Mouse (Mus musculus): ENCODE data around the gene Crocc2.

Crocc2 gene

DNA sequence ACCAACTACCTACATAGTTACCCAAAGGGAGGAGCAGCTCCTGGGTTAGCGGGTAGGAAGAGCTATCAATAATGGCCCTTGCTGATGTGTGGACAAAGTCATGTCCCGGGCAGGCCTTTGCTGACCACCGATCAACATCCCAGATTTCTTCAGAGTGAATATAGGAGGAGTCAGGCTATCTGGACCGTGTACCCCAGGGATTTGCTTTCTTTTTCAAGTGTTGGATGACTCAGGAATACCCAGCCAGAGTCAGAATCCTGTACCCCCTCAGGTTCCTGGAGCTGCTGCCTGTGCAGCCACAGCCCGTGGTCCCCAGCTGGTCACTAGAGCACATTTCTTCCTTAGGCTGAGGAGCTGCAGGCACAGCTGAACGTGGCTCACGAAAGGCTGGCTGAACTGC, 43.9 kb downstream of the Crocc2 start:
- DNase-seq (ENCODE audit: inconsistent age in 2 of 2, low spot score in 1 of 2) = no peak

DNA sequence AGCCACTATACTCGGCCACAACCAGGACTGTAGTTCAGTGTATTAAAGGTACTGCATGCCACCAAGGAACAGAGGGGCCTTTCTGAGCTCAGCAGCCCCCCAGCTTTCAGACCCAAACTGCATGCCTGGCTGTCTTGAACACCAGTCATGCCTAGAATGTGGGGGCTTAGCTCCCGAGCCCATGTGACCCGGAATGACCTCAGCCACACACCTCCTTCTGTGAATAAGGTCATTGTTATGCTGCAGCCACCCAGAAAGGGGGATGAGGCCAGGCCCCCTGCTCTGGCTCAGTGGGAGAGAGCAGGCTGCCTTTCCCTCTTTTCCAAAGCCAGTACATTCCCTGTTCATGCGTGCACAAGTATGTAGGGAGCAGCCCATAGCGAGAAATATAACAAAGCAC, 46.1 kb downstream of the Crocc2 start:
- no peak for DNase-seq (ENCODE audit: inconsistent age in 2 of 2, low spot score in 1 of 2)

DNA sequence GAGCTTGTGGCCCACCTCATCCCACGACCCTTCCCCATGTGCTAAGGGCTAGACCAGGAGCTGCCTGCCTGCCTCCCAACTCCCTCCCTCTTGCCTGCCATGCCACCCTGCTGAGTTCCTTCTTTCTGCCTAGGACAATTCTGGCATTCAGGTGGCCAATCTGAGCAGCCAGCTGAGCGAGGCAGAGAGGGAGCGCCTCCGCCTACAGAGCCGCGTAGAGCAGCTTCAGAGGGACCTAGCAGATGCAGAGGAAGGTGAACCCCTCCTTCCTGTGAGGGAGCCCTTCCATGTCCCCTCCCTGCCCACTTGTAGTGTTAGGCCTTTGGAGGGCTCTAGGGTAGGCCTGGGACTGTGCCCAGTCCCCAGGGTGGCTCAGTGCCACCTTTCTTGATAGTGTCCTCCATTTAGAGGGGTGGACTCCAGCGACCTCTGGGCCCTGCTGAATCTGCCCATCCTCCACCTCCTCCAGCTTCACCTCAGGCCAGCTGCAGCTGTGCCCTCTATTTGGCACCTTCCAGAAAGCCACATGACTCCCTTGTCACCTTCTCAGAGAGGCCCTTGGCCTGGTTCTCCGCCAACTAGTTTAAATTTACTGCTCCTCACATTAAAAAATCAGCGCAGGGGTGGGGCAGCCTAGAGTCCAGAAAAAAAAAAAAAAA, 48.4 kb downstream of the Crocc2 start:
- DNase-seq (ENCODE audit: inconsistent age in 2 of 2, low spot score in 1 of 2) = no peak

DNA sequence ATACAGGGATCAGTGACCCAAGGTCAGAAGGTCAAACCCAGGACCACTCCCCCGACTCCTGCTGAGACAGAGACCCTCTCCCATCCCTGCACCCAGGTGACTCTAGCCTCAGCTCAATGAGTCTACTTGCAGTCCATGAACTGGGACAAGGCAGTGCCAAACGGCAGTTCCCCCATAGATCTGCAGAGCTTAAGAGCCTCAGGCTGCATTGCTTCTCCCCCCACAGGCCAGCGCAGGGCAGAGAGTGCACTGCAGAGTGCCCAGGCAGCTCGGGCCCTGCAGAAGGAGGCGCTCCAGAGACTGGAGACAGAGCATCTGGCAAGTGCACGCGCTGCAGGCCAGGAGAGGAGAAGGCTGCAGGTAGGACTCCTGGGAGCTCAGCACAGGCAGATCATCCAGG, 49.0 kb downstream of the Crocc2 start:
- no peak for DNase-seq (ENCODE audit: inconsistent age in 2 of 2, low spot score in 1 of 2)

DNA sequence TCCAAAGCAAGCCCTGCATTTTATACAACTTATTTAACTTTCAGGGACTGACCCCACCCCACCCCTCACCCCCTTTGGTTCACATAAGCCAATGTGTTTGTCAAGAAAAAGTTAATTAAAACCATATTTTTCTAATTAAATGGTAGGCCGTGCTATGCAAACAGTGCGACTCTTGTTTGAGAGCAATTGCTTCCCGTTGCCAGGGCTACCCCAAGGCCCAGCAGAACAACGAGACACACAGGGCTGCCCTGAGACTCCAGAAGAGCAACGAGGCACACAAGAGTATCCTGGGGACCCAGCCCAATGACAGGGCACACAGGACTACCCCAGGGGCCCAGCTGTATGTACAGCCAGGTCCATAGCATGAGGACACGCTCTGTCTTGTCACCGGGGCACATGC, 52.3 kb downstream of the Crocc2 start:
- DNase-seq (ENCODE audit: inconsistent age in 2 of 2, low spot score in 1 of 2) = no peak

DNA sequence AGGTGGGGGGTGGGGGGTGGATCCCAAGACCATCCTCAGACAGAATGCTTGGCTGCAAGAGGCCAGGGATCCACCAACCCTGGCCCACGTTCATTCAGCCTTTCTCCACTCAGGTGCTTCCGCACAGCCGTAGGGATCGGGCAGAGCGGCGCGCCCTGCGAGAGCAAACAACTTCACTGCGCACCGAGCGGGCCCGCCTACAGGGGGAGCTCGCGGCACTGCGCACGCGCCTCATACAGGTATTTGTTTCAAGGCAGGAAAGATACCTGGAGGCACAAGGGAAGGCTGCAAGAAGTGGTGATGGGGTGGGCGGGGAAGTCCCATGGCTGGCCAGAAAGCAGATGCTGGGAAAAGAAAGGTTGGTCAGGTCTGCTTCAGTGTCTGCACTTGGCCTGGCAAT, 55.4 kb downstream of the Crocc2 start:
- peak; percentile 55 to 82 for DNase-seq (ENCODE audit: inconsistent age in 2 of 2, low spot score in 1 of 2)

DNA sequence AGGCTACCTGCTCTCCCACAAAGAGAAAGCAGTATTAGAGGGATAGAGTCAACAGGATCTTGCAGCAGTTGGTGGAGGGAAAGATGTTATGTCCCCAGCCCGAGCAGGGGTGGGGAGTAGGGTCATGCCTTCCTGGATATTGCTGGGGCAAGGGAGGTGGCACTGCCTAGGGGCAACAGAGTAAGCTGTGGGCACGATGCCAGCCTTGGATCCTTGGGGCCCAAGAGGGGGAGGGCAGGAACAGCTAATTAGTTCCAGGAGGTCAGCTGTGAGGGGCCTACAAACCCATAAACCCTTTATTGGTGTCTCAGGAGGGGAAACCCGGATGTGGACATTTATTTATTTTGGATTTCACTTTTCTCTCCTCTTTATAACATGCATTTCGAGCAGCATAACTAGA, 56.7 kb downstream of the Crocc2 start:
- no peak for DNase-seq (ENCODE audit: inconsistent age in 2 of 2, low spot score in 1 of 2)

DNA sequence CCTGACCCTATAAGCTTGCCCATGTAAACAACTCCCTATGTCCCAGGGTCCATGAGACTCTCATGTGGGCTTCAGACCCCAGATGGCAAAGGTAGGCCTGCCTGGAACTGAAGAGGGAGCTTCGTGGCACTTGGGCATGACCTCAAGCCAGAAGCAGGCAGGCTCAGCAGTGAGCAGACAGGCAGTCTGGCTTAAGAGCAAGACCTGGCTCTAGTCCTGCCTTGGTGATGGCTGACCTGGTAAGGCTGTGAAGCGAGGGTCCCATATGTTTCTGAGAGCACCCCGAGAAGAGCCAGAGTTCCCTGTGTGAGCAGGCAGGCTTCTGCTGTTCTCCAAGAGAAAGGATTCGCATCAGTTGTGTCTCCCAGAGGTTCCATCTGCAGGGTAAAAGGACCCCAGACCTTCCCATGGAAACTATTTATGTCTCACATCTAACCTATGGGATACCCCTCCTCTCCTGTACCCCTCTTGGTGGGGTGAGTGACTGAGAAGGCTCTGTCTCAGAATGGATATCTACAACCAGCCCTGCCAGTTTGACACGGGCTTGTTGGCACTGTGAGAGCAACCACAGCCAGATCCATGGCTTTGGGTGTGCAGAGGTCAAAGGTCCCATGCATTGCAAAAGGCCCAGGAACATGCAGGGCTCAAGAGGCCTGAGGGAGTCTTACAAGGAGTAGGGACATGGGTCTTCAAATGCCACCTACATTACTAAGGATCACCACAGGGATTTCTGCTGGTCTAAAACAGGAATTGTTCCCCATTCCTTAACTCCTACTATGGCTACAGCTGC, 57.4 kb downstream of the Crocc2 start:
- DNase-seq (ENCODE audit: inconsistent age in 2 of 2, low spot score in 1 of 2) = no peak

DNA sequence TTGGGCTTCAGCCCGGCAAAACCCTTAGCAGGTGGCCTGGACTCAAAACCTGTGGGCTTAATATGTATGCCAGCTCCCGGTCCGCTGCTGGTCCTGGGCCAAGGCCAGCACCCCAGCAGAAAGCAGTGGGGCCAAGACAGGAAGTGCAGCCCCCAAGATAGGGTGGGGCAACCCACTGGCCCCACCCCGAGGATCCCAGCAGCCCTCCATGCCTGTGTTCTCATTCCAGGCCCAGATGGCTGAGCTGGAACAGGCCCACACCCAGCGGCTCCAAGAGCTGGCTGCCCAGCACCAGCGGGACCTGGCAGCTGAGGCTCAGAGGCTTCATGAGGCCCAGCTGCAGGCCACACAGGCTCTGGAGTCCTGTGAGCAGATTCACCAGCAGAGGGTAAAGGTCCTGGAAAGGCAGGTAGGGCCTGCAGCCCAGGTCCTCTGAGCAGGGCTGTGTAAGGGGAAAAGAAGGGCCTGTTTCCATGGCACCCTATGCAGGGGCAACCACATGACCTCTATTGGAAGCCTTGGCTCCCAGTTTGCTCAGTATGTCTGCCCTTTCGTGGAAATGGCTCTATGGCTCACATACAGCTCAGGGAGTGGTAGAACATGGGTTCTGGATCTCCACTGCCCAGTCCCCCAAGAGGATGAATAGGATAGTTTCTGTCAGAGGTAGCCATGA, 58.9 kb downstream of the Crocc2 start:
- peak in 1 of 2 experiments; percentile 47 for DNase-seq (ENCODE audit: inconsistent age in 2 of 2, low spot score in 1 of 2)

DNA sequence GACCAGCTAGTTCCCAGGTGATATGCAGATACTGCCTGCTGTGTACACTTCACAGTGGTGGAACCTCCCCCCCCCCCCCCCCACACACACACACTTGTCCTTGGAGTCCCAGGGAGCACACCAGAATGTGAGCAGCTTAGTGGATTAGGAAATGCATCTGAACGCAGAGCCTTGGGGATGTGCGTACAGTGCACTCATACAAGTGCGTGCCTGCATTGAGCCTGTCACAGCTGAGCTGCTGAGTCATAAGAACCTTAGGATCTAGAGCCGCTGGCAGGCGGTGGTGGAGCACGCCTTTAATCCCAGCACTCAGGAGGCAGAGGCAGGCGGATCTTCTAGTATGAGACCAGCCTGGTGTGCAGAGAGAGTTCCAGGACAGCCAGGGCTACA, 59.4 kb downstream of the Crocc2 start:
- no peak for DNase-seq (ENCODE audit: inconsistent age in 2 of 2, low spot score in 1 of 2)

DNA sequence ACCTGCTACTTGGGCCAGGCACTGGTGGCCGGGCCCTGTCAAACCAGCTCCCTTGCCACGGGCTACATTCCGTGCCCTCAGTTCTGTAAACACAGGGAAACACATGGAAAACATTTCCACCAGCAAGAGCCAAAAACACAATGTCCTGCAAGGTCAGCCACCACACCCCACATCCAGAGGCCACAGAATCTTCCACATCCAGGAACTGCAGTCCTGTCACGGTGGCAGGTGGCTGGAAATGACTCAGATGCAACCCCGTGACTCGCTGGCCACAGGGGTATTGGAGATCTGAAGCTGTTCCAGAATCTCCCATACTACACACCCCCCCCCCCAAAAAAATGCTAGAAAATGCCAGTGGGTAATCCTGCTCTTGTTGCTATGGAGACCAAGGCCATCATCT, 60.7 kb downstream of the Crocc2 start:
- DNase-seq (ENCODE audit: inconsistent age in 2 of 2, low spot score in 1 of 2) = peak; percentile 52 to 73

DNA sequence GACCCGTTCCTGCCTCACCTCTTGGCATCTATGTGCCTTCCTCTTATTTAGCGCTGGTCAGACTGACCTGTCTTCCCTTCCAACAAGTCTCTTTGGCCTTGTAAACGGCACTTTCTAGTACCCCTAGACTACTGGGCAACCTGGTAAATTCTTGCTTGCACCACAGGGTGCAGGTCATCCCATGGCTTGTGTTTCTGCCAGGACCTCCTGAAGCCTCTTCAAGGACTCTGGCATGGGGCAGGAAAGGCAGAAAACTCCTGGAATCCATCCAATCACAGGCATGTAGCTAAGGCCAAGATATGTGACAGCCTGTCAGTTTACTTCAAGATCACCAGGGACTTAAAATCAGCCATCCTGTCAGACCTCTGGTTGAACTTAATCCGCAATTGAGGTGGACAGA, 61.1 kb downstream of the Crocc2 start:
- peak; percentile 36 to 80 for DNase-seq (ENCODE audit: inconsistent age in 2 of 2, low spot score in 1 of 2)

DNA sequence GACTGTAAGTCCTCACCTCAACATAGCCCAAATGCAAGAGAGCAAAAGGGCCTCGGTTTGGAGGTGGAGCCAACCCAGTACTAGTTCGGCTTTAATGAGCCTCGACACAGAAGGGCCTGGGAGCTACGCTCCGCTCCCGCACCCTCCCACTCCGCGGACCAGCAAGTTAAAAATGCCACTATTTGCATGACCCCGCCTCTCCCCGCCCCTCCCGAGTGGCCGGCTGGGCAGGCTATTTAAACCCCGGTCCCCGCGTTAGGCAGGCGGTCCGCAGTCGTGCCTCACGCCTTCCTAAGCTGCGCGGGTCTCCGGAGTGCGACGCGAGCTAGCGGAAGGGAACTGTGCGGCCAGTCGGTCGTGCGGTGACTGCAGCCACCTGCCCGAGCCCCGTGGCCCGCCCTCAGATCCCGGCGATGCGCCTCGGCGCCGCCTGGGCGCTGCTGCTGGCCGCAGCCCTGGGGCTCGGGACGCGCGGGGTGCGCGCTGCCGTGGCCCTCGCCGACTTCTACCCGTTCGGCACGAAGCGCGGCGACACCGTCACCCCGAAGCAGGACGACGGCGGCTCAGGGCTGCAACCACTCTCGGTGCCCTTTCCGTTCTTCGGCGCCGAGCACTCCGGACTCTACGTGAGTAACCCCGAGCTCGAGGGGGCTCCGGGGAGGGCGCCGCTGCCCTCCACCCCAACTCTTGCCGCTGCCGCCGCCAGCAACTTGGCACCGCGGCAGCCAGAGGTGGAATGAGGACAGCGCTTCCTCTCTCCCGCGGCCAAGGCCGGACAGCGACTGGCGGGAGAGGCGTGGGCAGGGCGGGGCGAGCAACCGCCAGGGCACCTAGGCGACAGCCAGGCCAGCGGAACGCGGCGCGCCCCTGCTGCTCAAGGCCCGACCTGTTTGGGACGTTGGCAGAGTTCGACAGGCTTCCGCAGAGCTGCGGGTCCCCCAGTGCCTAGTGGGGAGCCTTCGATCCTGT, 67.3 kb downstream of the Crocc2 start, which contains the start of gene Sned1:
TSS of gene Sned1 (plus strand) at position 266 of the 969 bp plus-strand sequence.
- peak; percentile 94 to 98 for DNase-seq (ENCODE audit: inconsistent age in 2 of 2, low spot score in 1 of 2)

DNA sequence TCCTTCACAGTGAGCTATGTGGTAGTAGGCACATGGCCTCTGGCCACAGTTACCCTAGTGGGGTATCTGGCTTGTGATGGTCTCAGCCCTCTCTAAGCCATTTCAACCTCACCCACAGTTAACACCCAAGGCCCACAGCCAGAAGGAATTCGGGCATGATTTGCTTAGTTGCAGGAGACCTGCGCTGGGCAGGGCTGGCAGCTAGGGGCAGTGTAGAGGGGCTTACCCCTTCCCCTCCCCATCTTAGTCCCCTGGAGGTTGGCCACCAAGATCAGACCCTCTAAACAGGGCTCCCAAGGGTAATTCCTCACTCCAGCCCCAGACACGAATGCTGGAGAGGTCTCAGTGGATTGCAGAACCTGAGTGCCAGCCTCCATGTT, 68.0 kb downstream of the Crocc2 start:
- DNase-seq (ENCODE audit: inconsistent age in 2 of 2, low spot score in 1 of 2) = no peak

DNA sequence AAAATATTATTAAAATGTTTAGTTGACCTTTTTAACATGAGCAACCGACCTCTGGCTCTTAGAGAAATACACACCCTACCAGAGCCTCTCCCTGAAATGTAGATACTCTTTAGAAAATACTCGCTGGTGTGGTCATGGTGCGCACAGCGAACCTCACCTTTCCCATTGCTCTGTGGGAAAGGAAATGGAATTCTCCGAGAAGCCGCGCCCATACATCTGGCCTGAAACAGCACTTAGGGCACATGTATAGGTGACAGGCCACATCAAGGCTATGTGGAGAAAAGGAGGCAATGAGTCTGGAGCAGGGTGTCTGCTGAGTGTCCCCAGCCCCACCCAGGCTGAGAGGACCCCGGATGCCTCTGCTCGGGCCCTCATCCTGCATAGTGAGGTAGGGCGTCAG, 69.2 kb downstream of the Crocc2 start:
- DNase-seq (ENCODE audit: inconsistent age in 2 of 2, low spot score in 1 of 2) = no peak

DNA sequence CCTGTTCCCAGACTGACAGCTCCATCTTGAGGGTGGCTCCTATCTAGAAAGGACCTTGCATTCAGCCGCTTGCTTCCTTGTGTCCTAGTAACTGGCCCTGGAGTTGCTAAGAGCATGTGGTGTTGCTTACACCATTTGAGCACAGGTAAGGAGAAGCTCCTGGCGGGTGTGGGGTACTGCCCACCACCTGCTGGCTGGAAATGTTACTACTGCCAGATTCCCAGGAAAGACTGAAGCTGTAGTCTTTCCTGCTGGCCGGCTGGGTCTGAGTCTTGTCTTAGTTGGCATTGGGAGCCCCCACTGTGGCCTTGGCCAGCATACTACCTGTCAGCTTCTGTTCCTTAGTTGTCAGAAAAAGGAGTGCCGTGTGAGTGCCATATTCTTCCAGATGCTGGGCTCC, 69.7 kb downstream of the Crocc2 start:
- peak in 1 of 2 experiments; percentile 54 for DNase-seq (ENCODE audit: inconsistent age in 2 of 2, low spot score in 1 of 2)

DNA sequence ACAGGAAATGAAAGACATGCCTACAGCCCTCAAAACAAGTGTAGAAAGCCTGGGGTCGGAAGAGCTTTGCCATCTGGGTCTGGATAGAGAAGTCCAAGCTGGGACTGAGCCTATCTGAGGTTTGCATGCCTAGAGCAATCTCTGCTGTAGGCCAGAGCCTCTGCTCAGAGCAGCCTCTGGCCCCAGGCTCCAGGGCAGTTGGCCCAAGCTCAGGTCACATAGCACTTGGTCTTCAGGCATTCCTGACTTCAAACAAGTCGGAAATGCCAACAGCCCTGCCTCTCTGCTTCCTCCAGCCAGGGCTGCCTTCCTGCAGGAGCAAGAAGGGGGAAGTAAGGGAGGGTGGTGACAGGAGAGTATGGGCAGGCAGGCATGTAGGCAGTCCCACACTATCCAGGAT, 77.4 kb downstream of the Crocc2 start:
- no peak for DNase-seq (ENCODE audit: inconsistent age in 2 of 2, low spot score in 1 of 2)

DNA sequence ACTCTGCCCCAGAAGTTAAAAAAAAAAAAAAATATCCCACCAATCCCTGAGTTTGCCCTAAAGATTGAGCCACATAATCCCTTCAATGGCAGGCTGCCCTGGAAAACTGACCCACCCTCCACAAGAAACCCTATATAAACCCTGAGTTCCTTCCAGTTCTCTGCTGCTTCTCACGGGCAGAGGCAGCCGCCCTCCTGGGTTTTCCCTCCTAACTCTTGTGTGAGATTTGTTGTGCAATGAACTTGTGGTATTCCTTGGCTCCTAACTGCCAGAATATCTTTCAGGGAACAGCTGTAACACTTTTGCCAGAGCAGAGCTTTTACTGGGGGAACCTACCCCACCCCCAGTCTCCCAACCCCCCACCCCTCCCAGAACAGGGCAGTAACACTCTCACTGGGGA, 84.1 kb downstream of the Crocc2 start:
- DNase-seq (ENCODE audit: inconsistent age in 2 of 2, low spot score in 1 of 2) = no peak

DNA sequence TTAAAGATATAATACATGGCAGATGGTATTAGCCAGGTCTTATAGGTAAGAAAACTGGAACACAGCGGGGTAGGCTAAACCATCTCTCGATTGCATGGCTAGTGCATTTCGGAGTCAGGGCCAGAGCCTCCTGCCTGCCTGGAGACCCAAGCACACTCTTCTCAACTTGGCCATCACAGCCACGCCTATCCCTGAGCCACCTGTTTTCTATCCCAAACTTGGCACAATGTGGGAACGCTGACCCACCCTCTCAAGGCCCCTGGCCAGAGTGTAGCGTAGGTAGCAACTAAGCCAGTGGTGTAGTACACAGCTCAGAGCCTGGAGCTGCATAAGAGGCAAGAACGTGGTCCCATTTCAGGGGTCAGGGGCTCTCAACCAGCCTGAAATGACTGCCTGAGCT, 87.2 kb downstream of the Crocc2 start:
- DNase-seq (ENCODE audit: inconsistent age in 2 of 2, low spot score in 1 of 2) = no peak

DNA sequence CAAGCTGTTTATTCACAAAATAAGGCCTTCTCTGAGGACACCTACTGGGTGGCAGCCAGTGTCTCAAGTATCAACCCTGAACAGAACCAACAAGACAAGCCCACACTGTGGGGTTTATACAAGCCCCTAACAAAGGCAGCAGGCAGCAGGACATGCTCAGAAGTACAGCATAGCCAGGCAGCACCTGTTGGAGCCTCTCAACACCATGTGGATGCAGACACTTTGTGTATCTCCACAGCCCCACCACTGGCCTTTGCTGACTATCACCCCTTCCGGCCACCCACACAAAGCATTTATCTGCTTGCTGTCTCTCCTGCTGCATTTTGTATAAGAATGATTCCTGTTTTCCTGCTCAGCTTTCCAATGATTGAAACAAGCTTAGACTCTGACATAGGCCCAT, 89.0 kb downstream of the Crocc2 start:
- DNase-seq (ENCODE audit: inconsistent age in 2 of 2, low spot score in 1 of 2) = no peak

DNA sequence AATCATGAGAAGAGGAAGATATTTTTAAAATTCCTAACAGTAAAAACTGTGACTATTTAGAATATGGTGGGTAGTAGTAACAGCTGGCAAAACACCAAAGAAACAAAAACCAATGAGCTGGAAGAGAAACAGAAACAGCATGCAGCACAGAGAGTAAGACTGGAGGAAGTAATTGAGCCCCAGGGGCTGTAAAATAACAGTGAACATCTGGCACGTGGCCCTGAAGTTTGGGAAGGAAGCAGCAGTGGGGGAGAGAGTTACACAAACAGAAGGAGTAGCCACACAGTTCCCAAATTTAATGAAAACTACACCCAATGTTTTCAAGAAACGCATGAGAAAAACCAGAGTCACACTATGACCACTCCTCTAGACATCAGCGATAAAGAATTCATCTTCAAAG, 98.7 kb downstream of the Crocc2 start:
- no peak for DNase-seq (ENCODE audit: inconsistent age in 2 of 2, low spot score in 1 of 2)

Measured in adrenal gland, adult (tissue).